Mouse (Mus musculus) forebrain, postnatal 0 days (tissue): ENCODE results near the gene Tyw5. TPM values are rescaled to one million over a fixed set of nuclear protein-coding genes. Genes with fewer than 3 reads are reported as not detected.

Source experiments
- ATAC-seq: fragments of 200-750 bp; cut with Nextera tagmentation; 2 replicates; pipeline ENCODE4 v1.8.0; 2017; ENCODE audit warnings: mild to moderate bottlenecking, moderate library complexity
- DNase-seq: peaks from one replicate; pipeline ENCODE4 v3.0.0-alpha.2; 2015
- H3K27ac ChIP-seq: fragments of 300-500 bp; sonication (generic); 2 replicates; pipeline ENCODE4 v1.5.1; 2014; ENCODE audit warnings: low read depth, mild to moderate bottlenecking, antibody characterized with exemption, low read length, moderate library complexity, mixed read lengths
- H3K27me3 ChIP-seq: fragments of 300-500 bp; sonication (generic); 2 replicates; pipeline ENCODE4 v1.6.1; 2014; ENCODE audit warnings: mild to moderate bottlenecking, low read length, mixed read lengths; ENCODE audit not compliant: insufficient read depth
- H3K36me3 ChIP-seq: fragments of 300-500 bp; sonication (generic); 2 replicates; pipeline ENCODE4 v1.6.1; 2014; ENCODE audit warnings: mild to moderate bottlenecking, moderate library complexity; ENCODE audit not compliant: insufficient read depth
- H3K4me1 ChIP-seq: fragments of 300-500 bp; sonication (generic); 2 replicates; pipeline ENCODE4 v1.6.1; 2014; ENCODE audit warnings: antibody characterized with exemption; ENCODE audit not compliant: insufficient read depth
- H3K4me2 ChIP-seq: fragments of 300-500 bp; sonication (generic); 2 replicates; pipeline ENCODE4 v1.6.1; 2014; ENCODE audit warnings: low read depth, mild to moderate bottlenecking, moderate library complexity
- H3K4me3 ChIP-seq: fragments of 300-500 bp; sonication (generic); 2 replicates; pipeline ENCODE4 v1.5.1; 2014; ENCODE audit warnings: low read depth, low read length, mixed read lengths
- H3K9ac ChIP-seq: fragments of 300-500 bp; sonication (generic); 2 replicates; pipeline ENCODE4 v1.6.1; 2014; ENCODE audit warnings: mild to moderate bottlenecking
- H3K9me3 ChIP-seq: fragments of 300-500 bp; sonication (generic); 2 replicates; pipeline ENCODE4 v1.6.1; 2016; ENCODE audit warnings: low read length
- CTCF ChIP-seq: sonication (generic); IDR thresholded peaks from 2 replicates; pipeline ENCODE4 v1.5.1; 2016; ENCODE audit warnings: antibody characterized with exemption, control low read depth, low read depth
- WGBS: fragments of 180-500 bp; shearing (Covaris S2); extraction: QIAGEN DNeasy Blood & Tissue Kit; methylation state at CpG from one replicate; pipeline ENCODE4 v1.1.7; 2014; 5-methylcytosine and 5-hydroxymethylcytosine counted together
- polyA plus RNA-seq: library from polyadenylated mRNA; unstranded; fragments of >200 nt; fragmentation: Nextera tagmentation; extraction: Ambion mirVana; gene quantifications from 2 replicates; pipeline ENCODE4 v1.2.1, GENCODE M21; 2015
- total RNA-seq: library from RNA; depleted of rRNA; stranded (reverse); fragments of >200 nt; gene quantifications from 2 replicates; pipeline ENCODE4 v1.2.3, GENCODE M21; 2014

Tyw5 gene
- total and polyA plus RNA-seq, 2 experiments from 2014 or later = 21.8 to 28.6 TPM

DNA sequence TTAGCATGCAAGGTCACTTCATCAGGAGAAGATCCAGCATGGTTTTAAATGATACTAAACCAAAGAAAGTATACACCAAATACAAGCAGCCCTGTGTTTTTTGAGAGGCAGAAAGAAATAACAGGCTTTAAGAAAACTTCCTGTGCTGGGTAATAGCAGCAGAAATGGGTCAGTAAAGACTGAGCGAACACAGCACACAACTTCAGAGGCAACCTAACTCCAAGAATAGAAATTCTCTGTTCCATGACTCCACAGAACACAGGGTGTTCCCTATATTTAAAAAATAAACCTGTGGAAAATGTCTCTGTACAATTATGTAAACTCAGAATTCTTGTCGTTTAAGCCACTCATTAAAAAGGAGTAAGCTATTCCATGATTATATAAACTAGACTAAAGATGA, 6.0 kb downstream of the Tyw5 start:
- ATAC-seq (no peak), DNase-seq (no peak)
- no peaks in the 10 kb centered on the region for H3K9me3 ChIP-seq
- no peak overlapping the region for H3K4me3 ChIP-seq
- no peak overlapping the region for H3K9ac ChIP-seq
- H3K27me3 ChIP-seq = no peaks in the 10 kb centered on the region
- H3K27ac ChIP-seq = no peak overlapping the region
- peaks cover 20% of the 10 kb centered on the region for H3K36me3 ChIP-seq
- WGBS = 91% methylated on average over 2 of the region's 2 CpGs
- H3K4me2 ChIP-seq = no peak overlapping the region
- no peak for TF ChIP-seq CTCF
- no peaks in the 10 kb centered on the region for H3K4me1 ChIP-seq

DNA sequence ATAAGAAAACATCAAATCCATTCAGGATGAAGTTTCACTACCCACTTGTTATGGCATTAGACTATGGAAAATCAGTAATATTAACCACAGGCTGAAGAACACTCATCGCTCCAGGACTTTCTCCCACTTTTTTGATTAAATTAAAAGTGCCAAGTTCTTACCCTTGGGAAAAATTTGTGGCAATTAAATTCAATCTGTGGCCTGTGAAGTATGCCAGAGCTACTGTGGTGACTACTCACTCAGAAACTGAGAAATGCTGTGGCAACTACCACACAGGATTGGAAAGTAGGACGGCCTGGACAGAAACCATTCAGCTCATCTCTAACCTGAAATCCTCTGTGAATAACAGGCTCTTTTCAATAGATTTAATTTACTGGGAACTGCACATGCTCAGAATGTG, 6.6 kb downstream of the Tyw5 start:
- H3K4me3 ChIP-seq = no peak overlapping the region
- H3K4me2 ChIP-seq = no peak overlapping the region
- H3K9me3 ChIP-seq = no peaks in the 10 kb centered on the region
- no peak for TF ChIP-seq CTCF
- H3K36me3 ChIP-seq = peaks cover 20% of the 10 kb centered on the region
- DNase-seq = no peak
- H3K27me3 ChIP-seq = no peaks in the 10 kb centered on the region
- ATAC-seq = no peak
- H3K9ac ChIP-seq = no peak overlapping the region
- no peaks in the 10 kb centered on the region for H3K4me1 ChIP-seq
- WGBS = 85% methylated on average over 2 of the region's 2 CpGs
- H3K27ac ChIP-seq = no peak overlapping the region

DNA sequence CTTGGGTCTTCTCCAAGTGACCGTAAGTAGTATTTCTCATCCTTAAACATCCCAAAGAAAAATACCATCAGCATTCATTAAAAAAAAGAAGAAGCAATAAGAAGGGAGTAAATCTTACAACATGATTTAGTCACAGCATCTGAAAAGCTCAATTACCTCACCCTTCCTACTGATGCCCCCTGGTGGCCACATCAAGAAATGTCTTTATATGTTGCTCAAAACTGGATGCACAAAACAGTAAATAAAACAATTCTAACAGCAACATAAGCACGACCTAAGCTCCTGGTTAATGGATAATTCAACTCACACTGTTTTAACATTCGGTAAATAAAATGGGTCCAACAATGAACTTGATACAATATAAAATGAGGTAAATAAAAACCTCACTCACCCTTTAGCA, 12.8 kb downstream of the Tyw5 start:
- ATAC-seq = no peak
- peak; percentile 85 for TF ChIP-seq CTCF
- Histone ChIP-seq H3K4me3 (no peak overlapping the region), H3K27ac (no peak overlapping the region), H3K4me1 (no peaks in the 10 kb centered on the region; the same call in 1 of the 2 replicates), H3K9me3 (no peaks in the 10 kb centered on the region), H3K9ac (no peak overlapping the region), H3K36me3 (peaks cover 9% of the 10 kb centered on the region), H3K4me2 (no peak overlapping the region), H3K27me3 (no peaks in the 10 kb centered on the region)
- peak; percentile 82 for DNase-seq
- 55% methylated on average over 3 of the region's 3 CpGs for WGBS

DNA sequence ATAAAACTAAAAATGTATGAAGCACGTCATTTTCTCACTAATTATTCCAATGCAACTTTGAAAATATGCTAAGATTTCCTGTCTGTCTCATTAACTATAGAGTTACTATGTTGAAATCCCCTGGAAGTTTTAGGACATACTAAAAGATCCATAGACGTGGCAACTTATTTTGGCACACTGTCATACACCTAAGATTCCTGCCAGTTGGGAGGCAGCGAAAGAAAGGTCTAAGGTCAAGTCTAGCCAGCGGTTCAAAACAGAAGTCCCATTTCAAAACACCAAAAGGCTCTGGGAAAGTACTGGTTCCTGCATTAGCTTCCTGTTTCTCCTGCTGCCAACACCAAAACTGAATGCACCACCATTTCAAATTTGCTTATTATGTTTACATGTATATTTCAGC, 14.5 kb downstream of the Tyw5 start:
- no peak overlapping the region for H3K9ac ChIP-seq
- H3K27ac ChIP-seq = no peak overlapping the region
- no peaks in the 10 kb centered on the region for H3K27me3 ChIP-seq
- H3K4me1 ChIP-seq = no peaks in the 10 kb centered on the region; the same call in 1 of the 2 replicates
- no peak overlapping the region for H3K4me3 ChIP-seq
- H3K36me3 ChIP-seq = peaks cover 4% of the 10 kb centered on the region
- no peak for TF ChIP-seq CTCF
- WGBS = 73% methylated on average over 4 of the region's 4 CpGs
- DNase-seq = no peak
- no peak overlapping the region for H3K4me2 ChIP-seq
- ATAC-seq = no peak
- H3K9me3 ChIP-seq = no peaks in the 10 kb centered on the region

DNA sequence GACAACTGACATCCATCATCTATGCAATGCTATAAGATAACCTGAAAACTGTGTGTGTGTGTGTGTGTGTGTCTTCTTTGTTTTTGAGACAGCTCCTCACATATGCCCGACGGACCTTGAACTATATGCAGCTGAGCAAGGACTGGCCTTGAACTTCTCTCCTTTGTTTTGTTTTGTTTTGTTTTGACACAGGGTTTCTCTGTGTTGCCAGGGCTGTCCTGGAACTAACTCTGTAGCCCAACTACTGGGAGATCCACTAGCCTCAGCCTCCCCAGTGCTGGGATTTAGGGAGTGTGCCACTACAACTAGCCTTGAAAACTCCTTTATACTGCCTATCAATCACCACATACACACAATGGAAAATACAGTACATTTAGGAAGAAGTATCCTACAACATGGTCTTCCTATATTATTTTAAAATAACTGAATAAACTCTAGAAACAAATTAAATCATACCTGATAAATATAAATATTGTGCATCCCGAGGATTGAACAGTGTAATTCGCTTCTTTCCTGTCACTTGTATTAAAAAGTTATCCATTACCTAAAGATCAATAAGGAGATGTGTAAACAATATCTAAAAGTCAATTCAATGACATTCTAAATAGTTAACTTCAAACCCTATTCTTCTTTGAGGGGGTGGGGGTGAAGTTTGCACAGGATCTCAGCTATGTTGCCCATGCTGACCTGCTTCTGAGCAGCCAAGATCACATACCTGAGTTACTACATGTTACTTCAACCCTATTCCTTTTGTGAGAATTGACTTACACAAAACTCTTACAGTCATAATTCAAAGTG, 15.7 kb downstream of the Tyw5 start:
- ATAC-seq (no peak), DNase-seq (no peak)
- no peaks in the 10 kb centered on the region; the same call in 1 of the 2 replicates for H3K4me1 ChIP-seq
- no peak overlapping the region for H3K9ac ChIP-seq
- no peak overlapping the region for H3K4me2 ChIP-seq
- WGBS = 94% methylated on average over 4 of the region's 4 CpGs
- H3K4me3 ChIP-seq = no peak overlapping the region
- no peak overlapping the region for H3K27ac ChIP-seq
- peaks cover 2% of the 10 kb centered on the region for H3K36me3 ChIP-seq
- no peak for TF ChIP-seq CTCF
- H3K27me3 ChIP-seq = no peaks in the 10 kb centered on the region
- no peaks in the 10 kb centered on the region for H3K9me3 ChIP-seq

DNA sequence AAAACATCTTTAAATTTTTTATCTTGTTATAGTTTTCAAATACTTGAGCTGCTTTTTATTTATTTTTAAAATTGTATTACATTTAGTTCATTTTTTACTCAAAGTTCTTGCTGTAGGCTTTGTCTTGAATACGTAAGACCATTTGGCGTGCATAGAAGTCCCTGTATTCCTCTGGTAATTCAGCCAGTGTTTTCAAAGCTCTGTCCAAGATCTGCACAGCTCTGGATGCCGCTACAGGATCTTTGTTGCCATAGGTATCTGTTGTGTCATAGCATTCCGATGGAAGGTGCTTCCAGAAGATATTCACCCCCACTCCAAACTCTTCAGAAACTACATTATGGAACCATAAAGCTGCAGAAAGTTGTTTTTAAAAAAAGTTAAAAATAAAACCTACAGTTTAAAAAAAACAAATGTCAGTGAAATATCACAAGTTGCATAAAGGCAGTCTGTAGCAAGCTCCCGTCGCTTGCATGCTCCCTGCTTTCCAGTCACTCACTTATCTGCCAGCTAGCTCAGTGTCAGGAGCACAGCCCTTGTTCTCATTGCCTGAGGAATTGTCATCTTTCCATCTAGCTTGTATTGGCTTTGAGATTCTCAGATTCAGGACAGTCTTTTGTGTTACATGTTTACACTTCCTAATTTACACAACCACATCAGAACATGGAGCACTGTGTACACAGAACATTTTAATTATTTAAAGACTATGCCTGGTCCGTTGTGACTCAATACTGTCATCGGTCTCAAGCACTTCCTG, 18.3 kb downstream of the Tyw5 start:
- peak overlapping the region; percentile 62 for H3K27ac ChIP-seq
- no peaks in the 10 kb centered on the region for H3K27me3 ChIP-seq
- no peak overlapping the region for H3K4me3 ChIP-seq
- DNase-seq = peak; percentile 38
- WGBS = 53% methylated on average over 8 of the region's 8 CpGs
- no peak overlapping the region for H3K4me2 ChIP-seq
- no peak overlapping the region for H3K9ac ChIP-seq
- no peak for ATAC-seq
- H3K9me3 ChIP-seq = no peaks in the 10 kb centered on the region
- TF ChIP-seq CTCF = no peak
- H3K36me3 ChIP-seq = no peaks in the 10 kb centered on the region; the same call in 1 of the 2 replicates
- no peaks in the 10 kb centered on the region; the same call in 1 of the 2 replicates for H3K4me1 ChIP-seq

DNA sequence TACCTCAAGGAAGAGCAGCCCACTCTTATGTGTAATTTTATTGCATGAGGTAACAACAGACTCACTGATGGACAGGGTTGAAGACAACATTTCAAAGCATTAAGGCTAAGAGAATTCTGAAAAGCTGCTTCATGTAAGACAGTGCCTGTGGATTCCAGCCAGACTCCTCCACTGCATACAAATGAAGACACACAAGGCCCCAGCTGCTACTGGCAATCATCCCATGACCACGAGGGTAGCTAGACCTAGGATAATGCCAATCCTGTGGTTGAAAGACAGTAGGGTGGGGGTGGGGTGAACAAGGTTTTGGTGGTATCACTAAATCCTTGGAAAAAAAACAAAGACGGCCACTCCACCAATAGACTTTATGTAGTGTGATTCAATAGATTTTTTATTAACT, 19.0 kb downstream of the Tyw5 start:
- Histone ChIP-seq H3K4me3 (no peak overlapping the region), H3K9ac (no peak overlapping the region), H3K4me1 (no peaks in the 10 kb centered on the region; the same call in 1 of the 2 replicates), H3K4me2 (no peak overlapping the region), H3K9me3 (no peaks in the 10 kb centered on the region), H3K36me3 (no peaks in the 10 kb centered on the region; the same call in 1 of the 2 replicates), H3K27ac (0 out of 2 replicates have a peak overlapping the region, but pooled peaks have one; percentile 17), H3K27me3 (no peaks in the 10 kb centered on the region)
- 15% methylated on average over 2 of the region's 2 CpGs for WGBS
- DNase-seq = peak; percentile 76
- peak; percentile 94 for ATAC-seq
- no peak for TF ChIP-seq CTCF
